Mouse (Mus musculus) ES-E14 (cell line): ENCODE measurements around the gene Gm17428.

ENCODE experiments used
- CHD2 ChIP-seq: IDR thresholded peaks from 2 replicates; pipeline ENCODE4 v1.6.1; 2014; ENCODE audit warnings: mild to moderate bottlenecking, low read depth, low read length, inconsistent platforms
- HCFC1 ChIP-seq: IDR thresholded peaks from 2 replicates; pipeline ENCODE4 v1.6.1; 2012; ENCODE audit warnings: low read length, inconsistent platforms, borderline replicate concordance; ENCODE audit not compliant: insufficient read depth
- MAFK ChIP-seq: IDR thresholded peaks from 2 replicates; pipeline ENCODE4 v1.6.1; 2014; ENCODE audit warnings: mild to moderate bottlenecking, low read depth, low read length, inconsistent platforms; ENCODE audit not compliant: insufficient read depth

DNA sequence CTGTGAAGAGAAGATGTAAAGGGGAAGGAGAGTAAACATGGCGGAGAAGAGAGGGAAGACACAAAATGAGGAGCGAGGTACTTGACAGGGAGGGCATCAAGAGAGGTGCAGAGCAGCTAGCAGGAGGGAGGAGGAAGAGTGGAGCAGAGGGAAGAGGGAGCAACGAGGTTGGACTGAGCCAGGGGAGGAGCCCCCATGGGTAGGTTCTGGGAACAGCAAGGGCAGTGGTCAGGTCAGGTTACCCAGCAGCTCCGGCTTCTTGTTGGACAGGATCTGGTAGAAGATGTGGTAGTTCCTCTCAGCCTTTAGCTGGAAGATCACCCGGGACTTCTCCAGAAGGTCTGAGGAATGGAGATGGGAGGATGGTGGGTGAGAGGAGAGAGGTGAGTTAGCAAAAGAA, 15.2 kb upstream of the Gm17428 start:
- no peak for TF ChIP-seq CHD2
- no peak for TF ChIP-seq MAFK
- TF ChIP-seq HCFC1, result no peak
